Mouse (Mus musculus) liver, embryonic 16.5 days (tissue): ENCODE measurements around the gene Bod1l. TPM values are rescaled to one million over a fixed set of nuclear protein-coding genes. Genes with fewer than 3 reads are reported as not detected.

Source experiments
- ATAC-seq: fragments of 200-750 bp; cut with Nextera tagmentation; 2 replicates; pipeline ENCODE4 v1.8.0; 2017; ENCODE audit warnings: low read depth, mild to moderate bottlenecking, moderate number of reproducible peaks, moderate library complexity
- H3K27ac ChIP-seq: fragments of 300-500 bp; sonication (generic); 2 replicates; pipeline ENCODE4 v1.5.1; 2014; ENCODE audit warnings: mild to moderate bottlenecking, low read length
- H3K27me3 ChIP-seq: fragments of 300-500 bp; sonication (generic); 2 replicates; pipeline ENCODE4 v1.6.1; 2014; ENCODE audit warnings: low read depth, low read length, mixed read lengths; ENCODE audit not compliant: control insufficient read depth, insufficient read depth
- H3K36me3 ChIP-seq: fragments of 300-500 bp; sonication (generic); 2 replicates; pipeline ENCODE4 v1.6.1; 2014; ENCODE audit warnings: mild to moderate bottlenecking; ENCODE audit not compliant: control insufficient read depth, insufficient read depth
- H3K4me1 ChIP-seq: fragments of 300-500 bp; sonication (generic); 2 replicates; pipeline ENCODE4 v1.6.1; 2014; ENCODE audit warnings: low read depth, low read length, mixed read lengths; ENCODE audit not compliant: control insufficient read depth
- H3K4me2 ChIP-seq: fragments of 300-500 bp; sonication (generic); 2 replicates; pipeline ENCODE4 v1.6.1; 2014; ENCODE audit warnings: low read depth, low read length, mixed read lengths
- H3K4me3 ChIP-seq: fragments of 300-500 bp; sonication (generic); 2 replicates; pipeline ENCODE4 v1.5.1; 2014; ENCODE audit warnings: low read depth, mild to moderate bottlenecking, low read length
- H3K9ac ChIP-seq: fragments of 300-500 bp; sonication (generic); 2 replicates; pipeline ENCODE4 v1.6.1; 2014; ENCODE audit warnings: low read depth, low read length
- H3K9me3 ChIP-seq: fragments of 300-500 bp; sonication (generic); replicated peaks from 2 replicates; pipeline ENCODE4 v1.6.1; 2016; ENCODE audit warnings: low read length; ENCODE audit not compliant: control insufficient read depth
- WGBS: fragments of 180-500 bp; shearing (Covaris S2); extraction: QIAGEN DNeasy Blood & Tissue Kit; methylation state at CpG from one replicate; pipeline ENCODE4 v1.1.7; 2014; ENCODE audit not compliant: insufficient replicate concordance; 5-methylcytosine and 5-hydroxymethylcytosine counted together
- polyA plus RNA-seq: library from polyadenylated mRNA; unstranded; fragments of >200 nt; fragmentation: Nextera tagmentation; extraction: Ambion mirVana; gene quantifications from 2 replicates; pipeline ENCODE4 v1.2.1, GENCODE M21; 2015

The Bod1l gene
- polyA plus RNA-seq, 1 experiment from 2014 or later, result 7.7 TPM

DNA sequence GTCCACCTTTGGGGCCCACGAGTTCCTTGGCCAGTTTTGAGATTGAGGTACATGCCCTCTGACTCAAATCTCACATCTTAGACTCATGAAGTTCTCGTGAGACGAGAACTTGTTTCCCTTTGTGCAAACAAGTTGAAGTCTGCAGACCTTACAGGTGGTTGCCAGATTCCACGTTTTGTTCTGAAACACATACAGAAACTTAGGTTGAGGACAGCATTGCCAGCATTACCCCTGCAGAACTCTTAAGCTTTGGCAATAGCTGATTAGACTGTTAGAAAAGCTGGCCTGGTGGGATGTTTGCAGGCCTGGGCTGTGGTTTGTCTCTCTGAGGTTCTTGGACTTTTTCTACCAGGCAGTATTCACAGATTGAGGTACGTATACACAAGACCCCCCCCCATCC, 86.8 kb downstream of the Bod1l start:
- ATAC-seq, result no peak
- WGBS, result 2% methylated on average over 5 of the region's 5 CpGs

DNA sequence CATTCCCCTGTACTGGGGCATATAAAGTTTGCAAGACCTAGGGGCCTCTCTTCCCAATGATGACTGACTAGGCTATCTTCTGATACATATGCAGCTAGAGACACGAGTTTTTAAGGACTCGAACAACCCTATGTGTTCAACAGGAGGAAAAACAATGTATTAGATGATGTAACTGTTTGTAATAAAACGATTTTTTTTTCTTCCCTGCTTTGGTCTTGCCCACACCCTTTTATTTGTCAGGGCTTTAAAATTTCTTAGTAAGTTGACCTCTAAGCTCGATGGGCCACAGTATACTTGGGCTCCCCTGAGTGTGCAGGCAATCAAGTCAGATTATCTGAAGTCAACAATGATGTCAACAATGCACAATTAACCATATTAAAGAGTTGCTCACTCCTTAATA, 87.7 kb downstream of the Bod1l start:
- ATAC-seq, result no peak
- WGBS, result 3% methylated on average over 4 of the region's 4 CpGs
- H3K27me3 ChIP-seq, result peaks cover 85% of the 10 kb centered on the region
- H3K36me3 ChIP-seq, result no peaks in the 10 kb centered on the region
- no peak overlapping the region for H3K4me2 ChIP-seq
- H3K4me1 ChIP-seq, result no peaks in the 10 kb centered on the region
- H3K4me3 ChIP-seq, result no peak overlapping the region
- no peak overlapping the region for H3K9ac ChIP-seq
- no peaks in the 10 kb centered on the region for H3K9me3 ChIP-seq
- no peak overlapping the region for H3K27ac ChIP-seq

More for the DNA sequence above, 86.8 kb downstream of the Bod1l start:
- Histone ChIP-seq H3K4me3 (no peak overlapping the region), H3K4me2 (no peak overlapping the region), H3K27ac (no peak overlapping the region), H3K4me1 (no peaks in the 10 kb centered on the region), H3K9me3 (no peaks in the 10 kb centered on the region), H3K36me3 (no peaks in the 10 kb centered on the region), H3K27me3 (peaks cover 85% of the 10 kb centered on the region), H3K9ac (no peak overlapping the region)

DNA sequence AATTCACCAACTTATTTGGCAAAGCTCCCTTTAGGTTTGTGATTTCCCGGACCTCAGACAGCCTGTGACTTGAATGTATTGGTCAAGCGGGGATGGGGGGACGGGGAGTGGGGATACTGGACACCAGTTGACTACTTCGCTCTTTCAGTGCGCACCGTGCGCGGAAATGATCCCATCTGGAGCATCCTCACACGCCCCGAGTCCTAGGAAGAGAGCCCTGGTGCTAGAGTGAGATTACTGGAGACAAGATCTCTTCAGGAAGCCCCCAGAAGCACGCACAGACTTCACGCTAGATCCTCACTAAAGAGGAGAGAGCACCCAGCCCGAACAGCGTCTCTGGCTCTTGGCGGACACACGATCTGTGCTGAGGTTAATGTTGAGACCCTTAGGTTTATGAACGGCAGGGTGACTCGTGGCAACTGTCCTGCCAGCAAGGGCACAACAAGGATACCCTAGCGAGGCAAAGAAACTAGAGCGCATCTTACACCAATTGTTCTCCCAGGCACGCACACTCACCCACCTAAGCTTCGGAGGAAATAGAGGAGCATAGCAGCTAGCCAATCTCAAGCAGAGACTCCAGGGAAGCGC, 88.6 kb downstream of the Bod1l start:
- Histone ChIP-seq H3K27ac (no peak overlapping the region), H3K4me3 (no peak overlapping the region), H3K4me1 (no peaks in the 10 kb centered on the region), H3K4me2 (no peak overlapping the region), H3K36me3 (no peaks in the 10 kb centered on the region), H3K9me3 (no peaks in the 10 kb centered on the region), H3K27me3 (peaks cover 82% of the 10 kb centered on the region), H3K9ac (no peak overlapping the region)
- 1% methylated on average over 23 of the region's 23 CpGs for WGBS
- ATAC-seq, result no peak

DNA sequence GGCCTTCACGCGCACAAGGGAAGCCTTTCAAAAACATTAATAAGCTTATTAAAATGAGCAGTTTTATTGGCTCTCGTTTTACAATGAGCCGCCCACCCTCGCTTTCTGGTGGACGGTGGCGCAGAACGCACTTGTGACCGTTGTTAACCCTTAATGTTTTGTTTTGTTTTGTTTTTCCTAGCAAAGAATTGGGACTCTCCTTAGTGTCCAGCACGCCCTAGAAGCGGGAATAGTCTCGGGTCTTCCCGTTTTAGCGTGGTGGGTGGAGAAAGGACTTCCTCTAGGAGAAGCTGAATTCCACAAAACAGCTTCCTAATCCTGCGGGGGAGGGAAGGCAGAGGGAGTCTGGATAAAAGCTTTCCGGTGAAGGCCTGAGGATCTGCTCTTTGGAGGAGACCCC, 89.3 kb downstream of the Bod1l start:
- Histone ChIP-seq H3K27ac (no peak overlapping the region), H3K9me3 (no peaks in the 10 kb centered on the region), H3K4me3 (no peak overlapping the region), H3K9ac (no peak overlapping the region), H3K36me3 (no peaks in the 10 kb centered on the region), H3K27me3 (peaks cover 76% of the 10 kb centered on the region), H3K4me2 (no peak overlapping the region), H3K4me1 (no peaks in the 10 kb centered on the region)
- WGBS, result 2% methylated on average over 16 of the region's 16 CpGs
- no peak for ATAC-seq

DNA sequence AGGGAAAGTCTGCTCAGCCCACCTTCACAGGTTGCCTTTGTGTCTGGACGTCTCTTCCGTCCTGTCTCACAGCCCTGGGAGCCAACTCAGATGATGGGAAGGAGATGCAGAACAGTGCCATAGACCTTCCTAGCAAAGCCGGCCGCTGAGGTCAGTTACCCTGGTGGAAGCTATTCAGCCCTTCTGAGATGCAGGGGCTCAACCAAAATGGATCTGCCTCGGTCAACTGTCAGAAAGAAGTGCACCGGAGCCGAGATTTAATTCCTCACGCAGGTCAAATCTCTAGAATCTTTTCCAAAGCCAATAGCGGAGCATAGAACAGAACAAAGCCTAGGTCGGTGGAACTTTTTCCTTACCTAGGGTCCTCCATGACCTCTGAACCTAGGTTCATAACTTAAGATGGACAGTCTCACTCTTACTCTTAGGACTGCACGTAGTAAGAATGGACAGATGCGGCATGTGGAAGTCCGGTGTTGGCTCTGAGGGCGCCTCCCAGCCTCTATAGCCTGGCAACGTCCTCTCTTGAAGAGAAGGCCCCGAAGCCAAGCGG, 89.8 kb downstream of the Bod1l start:
- 2% methylated on average over 17 of the region's 17 CpGs for WGBS
- H3K4me3 ChIP-seq, result no peak overlapping the region
- no peak overlapping the region for H3K4me2 ChIP-seq
- no peaks in the 10 kb centered on the region for H3K36me3 ChIP-seq
- ATAC-seq, result no peak
- no peaks in the 10 kb centered on the region for H3K9me3 ChIP-seq
- H3K4me1 ChIP-seq, result no peaks in the 10 kb centered on the region
- H3K27me3 ChIP-seq, result peaks cover 75% of the 10 kb centered on the region
- H3K9ac ChIP-seq, result no peak overlapping the region
- H3K27ac ChIP-seq, result no peak overlapping the region

DNA sequence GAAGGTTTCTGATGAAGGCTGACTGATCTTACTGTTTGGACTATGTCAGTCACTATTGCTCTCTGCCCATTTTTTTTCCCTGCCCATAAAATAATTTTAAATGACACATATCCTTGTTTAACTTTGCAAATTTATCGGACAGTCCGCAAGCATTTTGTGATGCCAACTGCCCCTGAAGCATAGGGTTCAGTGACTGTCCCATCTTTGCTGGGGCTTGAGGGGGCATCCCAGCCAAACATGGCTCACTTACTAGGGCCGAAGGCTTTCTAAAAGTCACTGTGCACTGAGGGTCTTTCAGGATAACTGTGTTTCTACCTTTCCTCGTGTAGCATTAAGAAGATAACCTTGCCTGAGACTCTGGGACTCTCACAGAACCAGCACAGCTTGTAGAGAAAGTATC, 91.4 kb downstream of the Bod1l start:
- Histone ChIP-seq H3K9me3 (no peaks in the 10 kb centered on the region), H3K4me3 (no peak overlapping the region), H3K9ac (no peak overlapping the region), H3K36me3 (no peaks in the 10 kb centered on the region), H3K27ac (no peak overlapping the region), H3K4me1 (no peaks in the 10 kb centered on the region), H3K27me3 (peaks cover 64% of the 10 kb centered on the region), H3K4me2 (no peak overlapping the region)
- 21% methylated on average over 4 of the region's 4 CpGs for WGBS
- ATAC-seq, result no peak

DNA sequence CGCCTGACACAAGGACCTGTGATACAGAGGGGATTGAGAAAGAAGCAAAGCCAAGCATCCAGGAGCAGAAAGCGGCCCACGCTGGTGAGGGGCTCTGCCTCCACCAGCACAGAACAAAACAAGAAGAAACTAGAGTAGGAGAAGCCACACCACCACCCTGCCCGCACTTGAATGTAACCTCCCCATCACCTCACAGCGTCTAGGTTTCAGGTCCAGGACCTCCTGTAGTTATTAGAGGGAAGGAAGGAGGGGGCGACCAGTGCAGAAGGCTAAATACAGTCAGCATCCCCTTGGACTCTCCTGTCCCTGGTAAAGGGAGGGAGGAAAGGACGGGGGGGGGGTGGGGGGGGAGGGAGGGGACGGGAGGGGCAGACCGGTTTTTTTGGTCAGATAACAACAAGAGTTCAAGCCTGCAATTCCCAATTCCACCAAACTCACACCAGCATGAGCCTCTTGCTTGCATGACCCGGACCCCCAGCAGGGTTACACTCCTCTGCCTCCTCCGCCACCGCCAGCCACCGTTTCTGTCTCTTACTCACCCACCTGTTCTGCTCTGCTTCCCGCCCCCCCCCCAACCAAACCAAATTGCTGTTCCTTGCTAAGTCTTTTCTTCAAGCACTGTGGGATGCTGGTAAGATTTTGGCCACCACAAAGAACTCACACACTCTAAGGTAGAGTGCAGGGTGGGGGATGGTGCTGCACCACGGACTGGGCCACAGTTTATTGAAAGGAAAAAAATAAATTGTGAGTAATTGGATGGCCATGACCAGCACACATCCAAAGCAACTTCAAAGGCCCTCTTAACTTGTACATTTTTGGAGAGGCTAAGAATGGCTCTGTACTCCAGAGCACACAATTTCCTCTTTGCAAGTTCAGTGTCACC, 99.0 kb downstream of the Bod1l start:
- H3K4me2 ChIP-seq, result no peak overlapping the region
- H3K4me3 ChIP-seq, result no peak overlapping the region
- no peaks in the 10 kb centered on the region for H3K36me3 ChIP-seq
- WGBS, result 6% methylated on average over 13 of the region's 15 CpGs
- ATAC-seq, result no peak
- H3K9ac ChIP-seq, result no peak overlapping the region
- no peak overlapping the region for H3K27ac ChIP-seq
- H3K4me1 ChIP-seq, result no peaks in the 10 kb centered on the region
- H3K9me3 ChIP-seq, result no peaks in the 10 kb centered on the region
- peaks cover 18% of the 10 kb centered on the region for H3K27me3 ChIP-seq

DNA sequence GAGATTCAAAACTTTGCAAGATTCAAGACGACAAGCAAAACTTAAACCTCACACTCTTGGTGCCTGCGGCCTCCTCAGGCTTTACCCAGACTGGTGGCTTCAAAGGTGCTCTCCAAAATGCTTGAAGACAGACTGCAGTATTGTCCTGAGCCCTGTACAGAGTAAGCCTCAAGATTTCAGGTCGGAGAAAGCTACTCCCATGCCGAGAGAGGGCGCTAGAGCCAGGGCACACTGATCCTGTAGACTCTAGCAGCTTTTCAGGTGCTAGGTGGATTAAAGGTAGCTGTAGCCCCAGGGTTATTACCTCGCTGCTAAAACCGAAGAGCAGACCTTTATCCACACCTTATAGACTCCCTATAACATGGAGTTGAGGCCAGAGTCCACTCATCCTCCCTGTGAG, 99.9 kb downstream of the Bod1l start:
- Histone ChIP-seq H3K9ac (no peak overlapping the region), H3K4me2 (no peak overlapping the region), H3K27ac (no peak overlapping the region), H3K27me3 (peaks cover 15% of the 10 kb centered on the region), H3K36me3 (no peaks in the 10 kb centered on the region), H3K9me3 (no peaks in the 10 kb centered on the region), H3K4me1 (no peaks in the 10 kb centered on the region), H3K4me3 (no peak overlapping the region)
- no peak for ATAC-seq
- WGBS, result 6% methylated on average over 7 of the region's 7 CpGs

DNA sequence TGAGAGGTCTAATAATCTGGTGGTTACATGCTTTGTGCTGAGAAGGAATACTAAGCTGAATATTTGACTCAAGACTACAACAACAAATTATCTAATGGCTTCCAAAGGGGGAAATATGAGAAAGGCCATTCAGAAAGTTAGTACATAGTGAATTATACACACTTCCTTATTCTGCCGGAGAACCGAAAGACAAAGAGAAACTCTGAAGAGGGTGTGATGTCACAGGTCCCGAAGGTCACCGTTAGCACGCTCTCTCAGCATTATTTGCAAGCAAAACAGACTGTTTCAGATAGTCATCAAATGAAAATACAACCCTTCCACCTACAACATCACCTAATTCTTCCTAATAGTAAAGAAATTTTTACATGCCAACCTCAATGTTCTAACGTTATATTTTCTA, 105.3 kb downstream of the Bod1l start:
- H3K9me3 ChIP-seq, result no peaks in the 10 kb centered on the region
- H3K4me1 ChIP-seq, result no peaks in the 10 kb centered on the region
- ATAC-seq, result no peak
- no peak overlapping the region for H3K9ac ChIP-seq
- no peaks in the 10 kb centered on the region for H3K27me3 ChIP-seq
- 42% methylated on average over 6 of the region's 6 CpGs for WGBS
- H3K27ac ChIP-seq, result no peak overlapping the region
- no peaks in the 10 kb centered on the region for H3K36me3 ChIP-seq
- H3K4me3 ChIP-seq, result no peak overlapping the region
- H3K4me2 ChIP-seq, result no peak overlapping the region
